Mouse (Mus musculus): ENCODE measurements around the gene Tbc1d8.

DNA sequence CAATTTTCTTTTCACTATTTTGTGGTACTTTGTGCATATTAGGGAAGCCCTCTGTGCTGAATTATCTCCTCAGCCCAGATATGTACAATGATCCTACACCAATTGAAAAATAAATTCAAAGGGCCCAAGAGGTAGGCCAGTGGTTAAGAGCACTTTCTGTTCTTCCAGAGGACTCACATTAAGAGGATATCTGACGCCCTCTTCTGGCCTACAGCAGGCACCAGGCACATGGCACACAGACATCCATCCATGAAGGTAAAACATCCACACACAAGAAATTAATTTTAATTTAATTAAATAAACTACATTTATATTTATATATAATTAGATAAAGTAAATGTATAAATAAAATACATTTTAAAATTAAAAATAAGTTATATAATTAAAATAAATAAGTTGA lies 25.7 kb upstream of the Tbc1d8 start:
- TF ChIP-seq MXI1 (IDR thresholded peaks at IDR 0.05; ENCODE audit: low read depth, low read length), result no peak
- TF ChIP-seq RCOR1 (conservative IDR thresholded peaks at IDR 0.05; ENCODE audit: low read depth, low read length), result no peak
- no peak for TF ChIP-seq E2F4 (IDR thresholded peaks at IDR 0.05; ENCODE audit: insufficient replicate concordance, low read depth, low read length)

All from CH12.LX (cell line).